Mouse (Mus musculus): ENCODE results near the gene Cntnap5a.

DNA sequence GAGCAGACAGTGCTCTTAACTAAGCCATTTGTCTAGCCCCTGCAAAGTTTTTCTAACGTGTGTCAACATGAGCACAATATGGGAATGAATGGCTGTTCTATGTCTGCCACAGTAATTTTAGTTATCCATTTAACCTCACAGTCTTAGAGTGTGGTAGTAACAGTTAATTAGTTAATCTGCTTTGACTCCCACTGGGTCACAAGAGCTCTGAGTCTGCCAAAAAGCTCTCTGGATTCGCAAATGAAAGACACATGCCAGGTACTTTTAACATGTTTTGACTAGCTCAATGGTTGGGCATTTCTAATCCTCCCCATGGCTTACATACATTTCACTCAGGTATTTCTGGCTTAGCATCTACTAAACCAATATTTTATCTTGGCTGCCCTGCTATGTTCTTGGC is 163.0 kb downstream of the Cntnap5a start:
- no peak for TF ChIP-seq CTCF (IDR thresholded peaks at IDR 0.05; ENCODE audit: control insufficient read depth, insufficient read depth, low read length)
- TF ChIP-seq POLR2A (IDR thresholded peaks at IDR 0.05; ENCODE audit: borderline replicate concordance, control insufficient read depth, low read depth, low read length): no peak

Data from bone marrow, adult 2 months (tissue).